Mouse (Mus musculus): ENCODE results near the gene Spata31d1d.
A peak's percentile ranks its signal among the peaks of the same experiment; 100 is the strongest.
"Not testable (repeated sequence)": the region's sequence is repeated elsewhere in the genome, so short reads cannot be mapped to it uniquely, and the experiment has no call there.

The Spata31d1d gene

GRCm38 (mm10) chr13:59733936-59734335, 2.4 kb upstream of the Spata31d1d start:
- no peak for DNase-seq (ENCODE audit: low spot score in 2 of 2)

- DNase-seq (ENCODE audit: low spot score in 2 of 2), result peak; percentile 59 to 75
Measured at GRCm38 (mm10) chr13:59728378-59729093, 3.0 kb downstream of the Spata31d1d start.

GRCm38 (mm10) chr13:59726139-59726867, 5.2 kb downstream of the Spata31d1d start:
- DNase-seq (ENCODE audit: low spot score in 2 of 2), result no peak

- DNase-seq (ENCODE audit: low spot score in 2 of 2), result not testable (repeated sequence)
Measured at GRCm38 (mm10) chr13:59722089-59722488, 9.5 kb downstream of the Spata31d1d start.

- no peak for DNase-seq (ENCODE audit: low spot score in 2 of 2)
Measured at GRCm38 (mm10) chr13:59719475-59719874, 12.1 kb downstream of the Spata31d1d start.

- not testable (repeated sequence) for DNase-seq (ENCODE audit: low spot score in 2 of 2)
Measured at GRCm38 (mm10) chr13:59718857-59719440, 12.6 kb downstream of the Spata31d1d start.

- DNase-seq (ENCODE audit: low spot score in 2 of 2), result no peak
Measured at GRCm38 (mm10) chr13:59713710-59714109, 17.8 kb downstream of the Spata31d1d start.

- not testable (repeated sequence) for DNase-seq (ENCODE audit: low spot score in 2 of 2)
Measured at GRCm38 (mm10) chr13:59711984-59712383, 19.6 kb downstream of the Spata31d1d start, which contains the start of gene Spata31d1b. TSS of gene Spata31d1b (plus strand) at chr13:59712284.

GRCm38 (mm10) chr13:59710230-59710629, 21.3 kb downstream of the Spata31d1d start, which contains the start of gene Spata31d1a:
TSS of gene Spata31d1a (minus strand) at chr13:59710330.
- no peak for DNase-seq (ENCODE audit: low spot score in 2 of 2)

GRCm38 (mm10) chr13:59704562-59704961, 27.0 kb downstream of the Spata31d1d start:
- DNase-seq (ENCODE audit: low spot score in 2 of 2), result no peak

- DNase-seq (ENCODE audit: low spot score in 2 of 2), result no peak
Measured at GRCm38 (mm10) chr13:59703514-59703913, 28.0 kb downstream of the Spata31d1d start.

- not testable (repeated sequence) for DNase-seq (ENCODE audit: low spot score in 2 of 2)
Measured at GRCm38 (mm10) chr13:59700137-59700536, 31.4 kb downstream of the Spata31d1d start.

- no peak for DNase-seq (ENCODE audit: low spot score in 2 of 2)
Measured at GRCm38 (mm10) chr13:59699131-59699530, 32.4 kb downstream of the Spata31d1d start.

- DNase-seq (ENCODE audit: low spot score in 2 of 2), result no peak
Measured at GRCm38 (mm10) chr13:59695781-59696180, 35.8 kb downstream of the Spata31d1d start.

GRCm38 (mm10) chr13:59694008-59694407, 37.5 kb downstream of the Spata31d1d start, which contains the start of gene 4921517D22Rik:
TSS of gene 4921517D22Rik (minus strand) at chr13:59694108.
- DNase-seq (ENCODE audit: low spot score in 2 of 2), result no peak

- no peak for DNase-seq (ENCODE audit: low spot score in 2 of 2)
Measured at GRCm38 (mm10) chr13:59691478-59691877, 40.1 kb downstream of the Spata31d1d start.

GRCm38 (mm10) chr13:59690576-59690975, 41.0 kb downstream of the Spata31d1d start:
- no peak for DNase-seq (ENCODE audit: low spot score in 2 of 2)

GRCm38 (mm10) chr13:59689843-59690242, 41.7 kb downstream of the Spata31d1d start:
- DNase-seq (ENCODE audit: low spot score in 2 of 2), result no peak

- DNase-seq (ENCODE audit: low spot score in 2 of 2), result no peak
Measured at GRCm38 (mm10) chr13:59689313-59689712, 42.2 kb downstream of the Spata31d1d start.

- DNase-seq (ENCODE audit: low spot score in 2 of 2), result no peak
Measured at GRCm38 (mm10) chr13:59688338-59688770, 43.2 kb downstream of the Spata31d1d start.

- DNase-seq (ENCODE audit: low spot score in 2 of 2), result no peak
Measured at GRCm38 (mm10) chr13:59685236-59685635, 46.3 kb downstream of the Spata31d1d start.

- DNase-seq (ENCODE audit: low spot score in 2 of 2), result no peak
Measured at GRCm38 (mm10) chr13:59682629-59683028, 48.9 kb downstream of the Spata31d1d start.

All from urinary bladder, postnatal 4 days (tissue).